Mouse (Mus musculus) G1E (cell line): ENCODE results near the gene Slco1a6.

ENCODE experiments used
- CTCF ChIP-seq: IDR thresholded peaks from 2 replicates; pipeline ENCODE4 v1.5.1; 2012; ENCODE audit warnings: low read depth, low read length, inconsistent platforms, mixed read lengths
- GATA1 ChIP-seq: IDR thresholded peaks from 2 replicates; pipeline ENCODE4 v1.6.1; 2012; ENCODE audit warnings: borderline replicate concordance, low read length, inconsistent platforms, mixed read lengths
- TAL1 ChIP-seq: conservative IDR thresholded peaks from 2 replicates; pipeline ENCODE4 v1.6.1; 2012; ENCODE audit warnings: low read depth, low read length, inconsistent platforms, mixed read lengths

GRCm38 (mm10) chr6:142239468-142239867 lies 31.1 kb upstream of the Slco1a6 start:
- TF ChIP-seq CTCF: no peak
- no peak for TF ChIP-seq GATA1
- TF ChIP-seq TAL1: no peak
